Mouse (Mus musculus) limb, embryonic 13.5 days (tissue): ENCODE data around the gene Gm17660. TPM values are rescaled to one million over a fixed set of nuclear protein-coding genes. Genes with fewer than 3 reads are reported as not detected.

Source experiments
- ATAC-seq: fragments of 200-750 bp; cut with Nextera tagmentation; 2 replicates; pipeline ENCODE4 v1.8.0; 2017; ENCODE audit warnings: low read depth, moderate number of reproducible peaks, moderate TSS enrichment; ENCODE audit not compliant: low FRiP score
- H3K27ac ChIP-seq: fragments of 300-500 bp; sonication (generic); 2 replicates; pipeline ENCODE4 v1.5.1; 2015; ENCODE audit warnings: inconsistent platforms, mild to moderate bottlenecking, moderate library complexity
- H3K27me3 ChIP-seq: fragments of 300-500 bp; sonication (generic); 2 replicates; pipeline ENCODE4 v1.6.1; 2015; ENCODE audit warnings: mild to moderate bottlenecking, inconsistent platforms
- H3K36me3 ChIP-seq: fragments of 300-500 bp; sonication (generic); 2 replicates; pipeline ENCODE4 v1.6.1; 2015; ENCODE audit warnings: inconsistent platforms, mild to moderate bottlenecking, moderate library complexity
- H3K4me1 ChIP-seq: fragments of 300-500 bp; sonication (generic); 2 replicates; pipeline ENCODE4 v1.6.1; 2015; ENCODE audit warnings: inconsistent platforms
- H3K4me2 ChIP-seq: fragments of 300-500 bp; sonication (generic); replicated peaks from 2 replicates; pipeline ENCODE4 v1.6.1; 2015; ENCODE audit warnings: inconsistent platforms, mild to moderate bottlenecking, moderate library complexity
- H3K4me3 ChIP-seq: fragments of 300-500 bp; sonication (generic); 2 replicates; pipeline ENCODE4 v1.5.1; 2015; ENCODE audit warnings: moderate library complexity, mild to moderate bottlenecking, inconsistent platforms
- H3K9ac ChIP-seq: fragments of 300-500 bp; sonication (generic); 2 replicates; pipeline ENCODE4 v1.6.1; 2015; ENCODE audit warnings: mild to moderate bottlenecking, inconsistent platforms
- H3K9me3 ChIP-seq: fragments of 300-500 bp; sonication (generic); 2 replicates; pipeline ENCODE4 v1.6.1; 2016; ENCODE audit warnings: inconsistent platforms
- WGBS: fragments of 180-500 bp; shearing (Covaris S2); methylation state at CpG from one replicate; pipeline ENCODE4 v1.1.7; 2015; 5-methylcytosine and 5-hydroxymethylcytosine counted together
- polyA plus RNA-seq: library from polyadenylated mRNA; unstranded; fragments of >200 nt; fragmentation: Nextera tagmentation; extraction: Ambion mirVana; gene quantifications from 2 replicates; pipeline ENCODE4 v1.2.1, GENCODE M21; 2015

The Gm17660 gene
- polyA plus RNA-seq = not detected in 2 replicates

DNA sequence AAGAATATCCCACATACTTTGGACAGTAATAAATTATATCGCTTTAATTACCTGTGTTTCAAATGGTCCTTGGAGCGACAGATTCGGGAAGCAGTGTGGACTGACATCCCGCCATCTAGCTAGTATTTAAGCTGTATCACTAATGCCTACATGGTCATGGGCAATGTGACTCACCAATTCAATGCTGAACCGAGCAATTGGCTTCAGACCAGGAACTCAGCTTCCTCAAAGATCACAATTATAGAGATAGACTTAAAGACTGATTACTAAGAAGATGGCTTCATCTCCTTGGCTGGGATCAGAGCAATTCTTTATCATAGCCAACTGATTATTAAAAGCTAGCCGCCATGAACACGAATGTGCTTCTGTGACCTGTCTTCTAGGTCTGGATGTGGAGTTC lies at the start of gene Gm17660:
Gm17660 (minus strand) TSS at position 101 of the 400 bp plus-strand sequence.
- ATAC-seq = no peak
- 92% methylated on average over 7 of the region's 7 CpGs for WGBS

DNA sequence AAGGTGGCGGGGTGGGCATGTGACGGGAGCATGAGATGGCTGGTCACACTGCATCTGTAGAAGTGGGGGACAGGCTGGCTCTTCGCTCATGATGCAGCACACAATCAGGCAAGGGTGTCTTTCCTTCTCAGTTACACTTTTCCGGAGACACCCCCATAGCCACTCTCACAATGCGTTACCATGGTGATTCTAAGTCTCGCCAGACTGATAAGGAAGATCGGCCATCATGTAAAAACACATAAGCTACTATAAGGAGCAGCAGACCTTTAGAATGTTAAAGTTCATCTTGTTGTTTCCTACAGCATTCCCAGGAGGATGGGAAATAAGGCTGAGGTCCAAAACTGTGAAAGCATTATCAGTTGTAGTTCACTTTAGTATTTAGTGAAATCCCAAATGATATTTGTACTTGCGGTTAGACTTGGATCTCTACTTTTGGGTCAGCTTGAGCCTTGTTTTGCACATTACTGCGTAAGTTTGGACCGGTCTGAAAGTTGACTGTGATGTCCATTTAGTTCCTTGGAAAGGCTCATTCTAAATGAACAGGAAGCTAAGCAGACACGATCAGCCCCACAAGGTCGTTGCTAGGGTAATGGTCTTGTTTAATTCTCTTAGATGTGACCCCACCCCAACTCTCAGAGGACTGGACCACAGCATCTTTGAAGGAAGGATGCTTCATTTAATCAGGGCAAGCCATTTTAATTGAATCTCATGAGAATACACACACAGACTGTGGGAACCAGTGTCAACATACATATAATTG lies 49.3 kb upstream of the Gm17660 start:
- Histone ChIP-seq H3K9me3 (no peaks in the 10 kb centered on the region), H3K4me2 (no peak overlapping the region), H3K27ac (no peak overlapping the region), H3K4me1 (peaks cover 11% of the 10 kb centered on the region), H3K4me3 (no peak overlapping the region), H3K9ac (no peak overlapping the region), H3K36me3 (no peaks in the 10 kb centered on the region), H3K27me3 (no peaks in the 10 kb centered on the region)
- 85% methylated on average over 12 of the region's 12 CpGs for WGBS
- no peak for ATAC-seq

More for the DNA sequence above, at the start of gene Gm17660:
- H3K9me3 ChIP-seq = no peaks in the 10 kb centered on the region
- no peak within 1 kb of the TSS for H3K27ac ChIP-seq
- H3K4me2 ChIP-seq = peak within 1 kb of the TSS; percentile 23; the same call in 1 of the 2 replicates
- H3K9ac ChIP-seq = no peak within 1 kb of the TSS
- H3K27me3 ChIP-seq = peaks cover 5% of the 10 kb centered on the region; the same call in 1 of the 2 replicates
- no peak within 1 kb of the TSS for H3K4me3 ChIP-seq
- H3K36me3 ChIP-seq = no peaks in the 10 kb centered on the region
- peaks cover 18% of the 10 kb centered on the region for H3K4me1 ChIP-seq

DNA sequence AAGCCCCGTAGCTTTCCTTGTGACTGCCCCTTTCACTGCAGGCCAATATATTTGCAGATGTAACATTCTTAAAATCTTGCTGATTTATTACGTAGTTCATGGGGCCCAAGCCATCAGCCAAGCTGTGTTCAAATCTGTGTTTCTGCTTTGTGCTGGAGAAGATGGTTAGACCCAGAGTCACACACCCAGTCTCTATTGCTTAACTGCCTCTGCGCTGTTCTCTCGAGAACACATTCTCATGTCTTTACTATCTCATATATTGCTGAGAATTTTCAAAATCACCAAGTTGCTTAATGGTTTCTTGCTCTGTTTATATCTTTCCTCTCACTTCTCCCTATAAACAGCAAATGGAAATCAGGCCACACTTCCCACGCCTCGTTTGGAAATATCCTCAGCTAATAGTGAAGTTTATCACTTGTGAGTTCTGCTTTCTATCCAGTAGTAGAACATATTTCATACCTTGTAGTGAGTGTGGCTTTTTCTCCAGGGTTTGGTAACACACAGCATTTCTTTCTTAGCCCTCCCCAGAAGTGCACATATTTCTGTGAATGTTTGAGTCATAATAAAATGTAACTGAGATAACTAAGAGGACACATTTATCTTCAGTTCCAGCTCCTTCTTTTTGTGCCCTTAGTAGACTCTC lies 46.7 kb upstream of the Gm17660 start:
- ATAC-seq = no peak
- Histone ChIP-seq H3K9ac (no peak overlapping the region), H3K27ac (no peak overlapping the region), H3K4me2 (no peak overlapping the region), H3K27me3 (no peaks in the 10 kb centered on the region), H3K4me1 (peaks cover 11% of the 10 kb centered on the region), H3K36me3 (no peaks in the 10 kb centered on the region), H3K9me3 (no peaks in the 10 kb centered on the region), H3K4me3 (no peak overlapping the region)
- 55% methylated on average over 6 of the region's 6 CpGs for WGBS

DNA sequence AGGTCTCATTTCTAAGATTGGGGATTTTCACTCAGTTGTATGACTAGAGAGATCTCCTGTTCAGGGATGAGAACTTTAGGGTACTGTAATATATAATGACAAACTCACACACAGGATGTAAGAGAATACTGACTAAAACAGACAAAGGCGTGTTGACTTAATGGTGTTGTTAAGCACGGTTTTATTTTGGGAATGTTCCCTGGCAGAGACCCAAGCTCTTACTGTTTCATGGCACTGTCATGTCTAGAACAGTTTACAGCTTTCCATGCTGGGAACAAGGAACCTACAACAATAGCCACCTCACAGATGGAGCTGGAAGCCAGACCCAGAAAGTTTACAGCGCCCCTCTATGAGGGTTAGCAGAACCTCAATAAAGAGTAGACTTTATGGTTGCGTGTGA lies 38.5 kb upstream of the Gm17660 start:
- Histone ChIP-seq H3K4me3 (no peak overlapping the region), H3K4me1 (peaks cover 31% of the 10 kb centered on the region), H3K9me3 (no peaks in the 10 kb centered on the region), H3K36me3 (no peaks in the 10 kb centered on the region), H3K9ac (no peak overlapping the region), H3K27me3 (no peaks in the 10 kb centered on the region), H3K4me2 (no peak overlapping the region), H3K27ac (no peak overlapping the region)
- ATAC-seq = no peak
- 78% methylated on average over 4 of the region's 4 CpGs for WGBS

DNA sequence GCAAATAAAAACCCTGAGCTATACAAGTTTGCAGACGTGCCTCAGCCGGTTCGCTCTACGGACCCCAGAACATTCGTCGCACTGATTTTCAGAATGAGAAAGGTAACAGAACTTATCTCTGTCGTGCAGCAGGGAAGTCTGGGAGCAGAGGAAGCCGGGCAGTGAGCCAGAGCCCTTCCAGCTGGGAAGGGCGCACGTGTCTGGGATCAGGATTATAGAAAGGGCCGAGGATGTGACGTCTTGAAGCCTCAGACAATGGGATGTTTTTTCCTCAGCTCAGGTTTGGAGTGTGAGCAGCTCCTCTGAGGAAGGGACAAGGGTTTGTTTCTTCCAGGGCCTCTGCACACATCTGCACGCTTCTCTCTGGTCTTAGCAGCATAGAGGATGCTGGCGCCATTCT lies 37.7 kb upstream of the Gm17660 start:
- Histone ChIP-seq H3K9me3 (no peaks in the 10 kb centered on the region), H3K36me3 (no peaks in the 10 kb centered on the region), H3K4me2 (no peak overlapping the region), H3K9ac (no peak overlapping the region), H3K4me1 (peaks cover 38% of the 10 kb centered on the region), H3K4me3 (no peak overlapping the region), H3K27ac (0 out of 2 replicates have a peak overlapping the region, but pooled peaks have one; percentile 39), H3K27me3 (no peaks in the 10 kb centered on the region; the same call in 1 of the 2 replicates)
- 62% methylated on average over 14 of the region's 14 CpGs for WGBS
- ATAC-seq = peak; percentile 35; the same call in 1 of the 2 replicates

DNA sequence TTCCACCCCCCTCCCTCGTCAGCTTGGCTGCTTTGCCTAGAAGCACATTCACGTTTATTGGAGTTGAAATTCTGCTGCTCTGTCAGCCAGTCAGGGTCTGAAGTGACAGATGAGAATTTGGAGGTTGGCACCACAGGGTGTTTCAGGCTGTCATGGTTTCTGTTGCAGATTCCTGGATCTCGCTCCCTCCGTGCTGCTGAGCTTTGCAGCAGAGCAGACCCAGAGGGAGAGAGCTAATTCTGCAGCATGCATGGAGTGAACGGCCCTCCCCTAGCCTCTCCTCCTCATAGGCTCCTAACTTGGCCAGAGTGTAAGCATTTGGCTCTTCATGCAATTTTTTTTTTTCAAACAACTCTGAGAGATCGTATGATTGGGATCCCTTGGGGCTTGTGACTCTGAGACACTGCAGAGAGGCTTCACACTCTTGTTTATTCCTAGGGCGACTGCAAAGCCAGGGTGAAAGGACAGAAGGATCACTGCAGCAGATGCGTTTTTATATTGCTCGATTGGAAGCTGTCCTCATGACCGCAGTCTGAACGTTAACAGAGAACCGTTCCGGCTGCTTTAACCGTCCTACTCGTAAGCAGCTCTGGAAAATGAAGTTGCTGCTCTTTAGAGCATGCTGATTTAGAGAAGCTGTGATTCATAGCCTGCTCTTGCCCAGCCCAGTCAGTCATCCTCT lies 36.2 kb upstream of the Gm17660 start, which contains the start of gene Sparcl1:
Sparcl1 (minus strand) TSS at position 243 of the 682 bp plus-strand sequence.
- H3K4me2 ChIP-seq = peak within 1 kb of the TSS; percentile 53
- peaks cover 52% of the 10 kb centered on the region for H3K4me1 ChIP-seq
- H3K27ac ChIP-seq = peak within 1 kb of the TSS; percentile 58
- no peaks in the 10 kb centered on the region for H3K36me3 ChIP-seq
- peak within 1 kb of the TSS; percentile 55 for H3K9ac ChIP-seq
- H3K9me3 ChIP-seq = no peaks in the 10 kb centered on the region
- WGBS = 17% methylated on average over 15 of the region's 15 CpGs
- 0 out of 2 replicates have a peak, but pooled peaks have one; percentile 39 for ATAC-seq
- H3K27me3 ChIP-seq = no peaks in the 10 kb centered on the region; the same call in 1 of the 2 replicates
- peak within 1 kb of the TSS; percentile 24 for H3K4me3 ChIP-seq

DNA sequence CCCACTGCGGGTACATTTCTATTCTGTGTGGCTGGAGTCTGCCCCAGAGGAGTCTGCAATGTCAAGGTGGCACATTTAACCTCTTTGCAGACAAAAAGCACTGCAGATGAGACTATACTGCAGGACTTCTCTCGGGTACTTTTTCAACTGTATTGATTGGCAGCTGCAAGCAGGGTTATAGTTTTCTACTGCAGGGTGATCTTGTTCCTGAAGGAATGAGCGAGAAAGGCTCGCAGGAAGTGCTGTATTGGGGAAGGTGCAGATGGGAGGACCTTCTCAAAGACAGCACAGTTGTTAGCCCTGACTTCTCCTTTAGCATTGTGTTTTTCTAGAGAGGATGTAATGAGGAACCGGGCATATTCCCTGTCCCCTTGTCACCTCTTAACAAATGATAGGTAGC lies 35.1 kb upstream of the Gm17660 start:
- H3K9me3 ChIP-seq = no peaks in the 10 kb centered on the region
- H3K4me1 ChIP-seq = peaks cover 64% of the 10 kb centered on the region
- ATAC-seq = no peak
- H3K4me3 ChIP-seq = peak overlapping the region; percentile 23
- no peaks in the 10 kb centered on the region; the same call in 1 of the 2 replicates for H3K27me3 ChIP-seq
- H3K27ac ChIP-seq = peak overlapping the region; percentile 15; the same call in 1 of the 2 replicates
- H3K36me3 ChIP-seq = no peaks in the 10 kb centered on the region
- H3K9ac ChIP-seq = no peak overlapping the region
- WGBS = 14% methylated on average over 5 of the region's 5 CpGs
- peak overlapping the region; percentile 50 for H3K4me2 ChIP-seq

DNA sequence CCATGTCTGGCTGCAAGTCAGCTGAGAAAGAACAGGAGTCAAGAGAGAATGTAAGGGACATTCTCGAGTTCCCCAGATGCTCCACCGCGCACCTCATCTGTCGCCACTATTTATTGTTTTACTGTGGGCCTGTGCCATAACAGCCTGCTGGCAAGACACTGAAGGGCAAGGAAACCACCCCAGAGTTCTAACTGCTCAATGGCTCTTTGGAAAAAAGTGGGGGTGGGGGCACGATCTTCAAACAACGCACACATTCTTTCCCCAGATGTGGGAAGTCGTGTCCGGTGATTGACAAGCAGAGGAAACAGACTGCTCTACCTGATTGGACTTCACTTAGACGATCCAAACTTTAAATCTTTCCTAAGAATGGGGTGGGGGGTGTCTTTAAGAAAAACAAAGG lies 34.6 kb upstream of the Gm17660 start:
- H3K9me3 ChIP-seq = no peaks in the 10 kb centered on the region
- ATAC-seq = no peak
- H3K36me3 ChIP-seq = no peaks in the 10 kb centered on the region
- no peaks in the 10 kb centered on the region; the same call in 1 of the 2 replicates for H3K27me3 ChIP-seq
- H3K4me1 ChIP-seq = peaks cover 65% of the 10 kb centered on the region
- no peak overlapping the region; the same call in 1 of the 2 replicates for H3K9ac ChIP-seq
- WGBS = 5% methylated on average over 9 of the region's 9 CpGs
- peak overlapping the region; percentile 50 for H3K4me2 ChIP-seq
- H3K27ac ChIP-seq = no peak overlapping the region
- H3K4me3 ChIP-seq = peak overlapping the region; percentile 23

DNA sequence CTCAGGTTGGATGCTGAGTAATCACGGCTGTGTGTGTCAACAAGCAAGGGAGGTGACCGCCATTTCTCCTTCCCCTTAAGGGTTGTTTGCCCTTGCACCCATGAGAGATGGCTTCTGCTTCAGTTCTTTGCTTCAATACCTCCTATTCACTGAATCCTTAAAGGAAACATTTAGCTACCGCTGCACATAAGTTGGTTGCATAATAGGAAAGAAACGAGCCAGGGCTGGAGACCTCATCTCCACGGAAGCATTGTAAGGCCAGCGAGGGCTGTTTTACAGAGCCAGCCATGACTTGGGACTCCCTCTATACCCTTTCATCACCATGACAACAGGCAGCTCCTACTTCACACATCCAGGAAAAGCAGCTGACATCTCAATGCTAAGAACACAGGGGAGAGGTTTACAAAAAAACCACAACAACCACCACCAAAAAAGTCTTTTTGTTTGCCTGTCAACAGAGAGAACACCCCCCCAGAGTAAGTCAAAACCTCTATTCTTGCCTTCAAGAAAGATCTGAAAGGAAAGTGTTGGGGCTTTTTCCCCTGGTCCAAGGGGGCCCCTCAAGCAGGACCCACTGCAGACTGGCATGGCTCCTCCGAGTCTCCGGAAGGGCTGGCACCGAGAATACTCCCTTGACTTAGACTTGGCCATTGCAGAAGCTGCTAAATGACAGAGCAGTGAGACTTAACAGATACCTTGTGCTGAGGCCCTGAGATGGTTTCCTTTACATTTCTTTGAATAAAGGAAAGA lies 32.9 kb upstream of the Gm17660 start:
- H3K4me3 ChIP-seq = no peak overlapping the region
- H3K4me1 ChIP-seq = peaks cover 68% of the 10 kb centered on the region
- no peak overlapping the region for H3K9ac ChIP-seq
- no peak overlapping the region; the same call in 1 of the 2 replicates for H3K27ac ChIP-seq
- H3K36me3 ChIP-seq = no peaks in the 10 kb centered on the region
- 0 out of 2 replicates have a peak overlapping the region, but pooled peaks have one; percentile 16 for H3K4me2 ChIP-seq
- 50% methylated on average over 9 of the region's 9 CpGs for WGBS
- H3K9me3 ChIP-seq = no peaks in the 10 kb centered on the region
- H3K27me3 ChIP-seq = peaks cover 3% of the 10 kb centered on the region; the same call in 1 of the 2 replicates
- ATAC-seq = no peak

DNA sequence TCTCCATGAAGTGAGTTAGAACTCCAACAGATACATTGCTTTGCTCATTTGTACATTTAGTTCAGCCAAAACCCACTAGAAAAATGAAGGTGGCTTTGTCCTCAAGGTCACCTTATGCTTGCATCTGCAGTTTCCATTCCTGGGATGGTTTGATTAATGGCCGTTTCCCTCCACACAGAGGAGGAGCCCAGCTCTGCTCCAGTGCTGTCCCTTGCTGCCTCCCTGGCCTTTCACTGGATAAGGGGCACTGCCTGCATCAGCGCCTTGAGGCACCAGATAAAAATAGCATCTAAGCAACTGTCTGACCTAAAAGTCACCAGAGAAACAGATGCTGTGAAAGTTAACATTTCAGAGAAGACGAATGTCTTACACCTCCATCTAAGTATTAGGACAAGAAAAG lies 32.1 kb upstream of the Gm17660 start:
- 47% methylated on average over 3 of the region's 3 CpGs for WGBS
- no peak for ATAC-seq
- Histone ChIP-seq H3K4me2 (peak overlapping the region; percentile 58), H3K27ac (peak overlapping the region; percentile 52; the same call in 1 of the 2 replicates), H3K9me3 (no peaks in the 10 kb centered on the region), H3K9ac (no peak overlapping the region), H3K4me1 (peaks cover 63% of the 10 kb centered on the region), H3K4me3 (no peak overlapping the region), H3K36me3 (no peaks in the 10 kb centered on the region), H3K27me3 (peaks cover 3% of the 10 kb centered on the region; the same call in 1 of the 2 replicates)

DNA sequence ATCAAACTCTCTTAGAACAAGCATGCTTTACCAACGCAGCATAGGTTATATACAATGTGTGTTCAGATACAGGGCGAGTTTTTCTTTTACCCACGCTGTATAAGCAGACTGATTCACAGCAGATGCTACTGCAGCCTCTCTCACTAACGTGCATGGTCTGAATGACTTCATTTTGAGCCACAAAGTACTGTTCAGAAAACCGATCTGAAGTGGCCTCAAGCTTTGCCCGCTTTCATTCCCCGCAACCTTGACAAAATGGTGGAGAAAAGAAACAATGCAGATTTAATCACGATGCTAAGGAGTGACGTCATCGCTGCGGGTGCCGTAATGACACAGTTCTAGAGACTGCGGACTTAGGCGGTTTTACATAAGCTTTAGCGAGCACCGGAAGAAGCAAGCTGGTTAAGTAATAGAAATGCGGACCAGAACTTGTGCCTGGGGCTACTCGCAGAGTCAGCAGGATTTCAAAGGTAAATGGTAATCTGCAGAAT lies 31.5 kb upstream of the Gm17660 start:
- ATAC-seq = peak; percentile 38; the same call in 1 of the 2 replicates
- WGBS = 16% methylated on average over 18 of the region's 18 CpGs
- Histone ChIP-seq H3K4me1 (peaks cover 62% of the 10 kb centered on the region), H3K4me2 (peak overlapping the region; percentile 58), H3K9me3 (no peaks in the 10 kb centered on the region), H3K27ac (peak overlapping the region; percentile 52; the same call in 1 of the 2 replicates), H3K9ac (peak overlapping the region; percentile 14; the same call in 1 of the 2 replicates), H3K4me3 (peak overlapping the region; percentile 26), H3K36me3 (no peaks in the 10 kb centered on the region), H3K27me3 (peaks cover 3% of the 10 kb centered on the region; the same call in 1 of the 2 replicates)
